Mouse (Mus musculus): Measurements from ENCODE around the gene Selenok. TPM values are rescaled to one million over a fixed set of nuclear protein-coding genes. Genes with fewer than 3 reads are reported as not detected.

Gene Selenok
- 13.3 and 44.2 TPM in 2 replicates for polyA plus RNA-seq (2012; rRNA removed; ENCODE audit: low replicate concordance)

GRCm38 (mm10) chr14:29968075-29968821 is at the start of gene Selenok:
Gene Selenok (plus strand): TSS chr14:29968308.

GRCm38 (mm10) chr14:29978254-29979204 is 10.4 kb downstream of the Selenok start, which contains the start of gene Actr8:
Gene Actr8 (plus strand): TSS chr14:29978337.

GRCm38 (mm10) chr14:30008733-30009575 is 40.8 kb downstream of the Selenok start, which contains the start of the genes Il17rb and Chdh:
Gene Il17rb (minus strand): TSS chr14:30008896.
Gene Chdh (plus strand): TSS chr14:30009023.

Other genes starting within 250 kb of the Selenok start
- 0.13 and 0.32 TPM in 2 replicates for gene Cacna2d3, start 246.4 kb upstream of the Selenok start, polyA plus RNA-seq (2012; rRNA removed; ENCODE audit: low replicate concordance)
- gene Actr8, start 10.0 kb downstream of the Selenok start, polyA plus RNA-seq (2012; rRNA removed; ENCODE audit: low replicate concordance) = 9.0 and 18.6 TPM in 2 replicates
- 3.5 and 4.6 TPM in 2 replicates for gene Il17rb, start 40.6 kb downstream of the Selenok start, polyA plus RNA-seq (2012; rRNA removed; ENCODE audit: low replicate concordance)
- gene Chdh, start 40.7 kb downstream of the Selenok start, polyA plus RNA-seq (2012; rRNA removed; ENCODE audit: low replicate concordance) = 24.3 and 33.3 TPM in 2 replicates

Data from mammary gland, adult 2 months (tissue).